Mouse (Mus musculus) hindbrain, postnatal 0 days (tissue): Measurements from ENCODE around the gene Gm28044. TPM values are rescaled to one million over a fixed set of nuclear protein-coding genes. Genes with fewer than 3 reads are reported as not detected.
"Not testable (repeated sequence)": the region's sequence is repeated elsewhere in the genome, so short reads cannot be mapped to it uniquely, and the experiment has no call there.

ENCODE experiments used
- ATAC-seq: fragments of 200-750 bp; cut with Nextera tagmentation; 2 replicates; pipeline ENCODE4 v1.8.0; 2017; ENCODE audit warnings: mild to moderate bottlenecking, moderate TSS enrichment, moderate library complexity
- DNase-seq: peaks from one replicate; pipeline ENCODE4 v3.0.0-alpha.2; 2015; ENCODE audit warnings: low spot score
- H3K27ac ChIP-seq: fragments of 300-500 bp; sonication (generic); 2 replicates; pipeline ENCODE4 v1.5.1; 2014; ENCODE audit warnings: mild to moderate bottlenecking
- H3K27me3 ChIP-seq: fragments of 300-500 bp; sonication (generic); 2 replicates; pipeline ENCODE4 v1.6.1; 2014; ENCODE audit warnings: low read length, mixed read lengths; ENCODE audit not compliant: insufficient read depth
- H3K36me3 ChIP-seq: fragments of 300-500 bp; sonication (generic); 2 replicates; pipeline ENCODE4 v1.6.1; 2014; ENCODE audit warnings: low read length, mixed read lengths; ENCODE audit not compliant: insufficient read depth
- H3K4me1 ChIP-seq: fragments of 300-500 bp; sonication (generic); 2 replicates; pipeline ENCODE4 v1.6.1; 2014; ENCODE audit warnings: antibody characterized with exemption, low read length, mixed read lengths; ENCODE audit not compliant: insufficient read depth
- H3K4me2 ChIP-seq: fragments of 300-500 bp; sonication (generic); 2 replicates; pipeline ENCODE4 v1.6.1; 2014; ENCODE audit warnings: low read depth, mild to moderate bottlenecking, low read length, moderate library complexity, mixed read lengths
- H3K4me3 ChIP-seq: fragments of 300-500 bp; sonication (generic); 2 replicates; pipeline ENCODE4 v1.5.1; 2014; ENCODE audit warnings: low read length
- H3K9ac ChIP-seq: fragments of 300-500 bp; sonication (generic); replicated peaks from 2 replicates; pipeline ENCODE4 v1.6.1; 2014; ENCODE audit warnings: mild to moderate bottlenecking, low read length, moderate library complexity, mixed read lengths
- H3K9me3 ChIP-seq: fragments of 300-500 bp; sonication (generic); 2 replicates; pipeline ENCODE4 v1.6.1; 2016; ENCODE audit warnings: low read length, mixed read lengths
- CTCF ChIP-seq: IDR thresholded peaks from 2 replicates; pipeline ENCODE4 v1.5.1; 2016; ENCODE audit warnings: antibody characterized with exemption, control low read depth, low read depth
- WGBS: fragments of 180-500 bp; shearing (Covaris S2); extraction: QIAGEN DNeasy Blood & Tissue Kit; methylation state at CpG from one replicate; pipeline ENCODE4 v1.1.7; 2014; 5-methylcytosine and 5-hydroxymethylcytosine counted together
- polyA plus RNA-seq: library from polyadenylated mRNA; unstranded; fragments of >200 nt; fragmentation: Nextera tagmentation; extraction: Ambion mirVana; gene quantifications from 2 replicates; pipeline ENCODE4 v1.2.1, GENCODE M21; 2015
- total RNA-seq: library from RNA; depleted of rRNA; stranded (reverse); fragments of >200 nt; gene quantifications from 2 replicates; pipeline ENCODE4 v1.2.3, GENCODE M21; 2014

Gm28044 gene
- total and polyA plus RNA-seq, 2 experiments from 2014 or later: 0.51 TPM; not detected in 1

DNA sequence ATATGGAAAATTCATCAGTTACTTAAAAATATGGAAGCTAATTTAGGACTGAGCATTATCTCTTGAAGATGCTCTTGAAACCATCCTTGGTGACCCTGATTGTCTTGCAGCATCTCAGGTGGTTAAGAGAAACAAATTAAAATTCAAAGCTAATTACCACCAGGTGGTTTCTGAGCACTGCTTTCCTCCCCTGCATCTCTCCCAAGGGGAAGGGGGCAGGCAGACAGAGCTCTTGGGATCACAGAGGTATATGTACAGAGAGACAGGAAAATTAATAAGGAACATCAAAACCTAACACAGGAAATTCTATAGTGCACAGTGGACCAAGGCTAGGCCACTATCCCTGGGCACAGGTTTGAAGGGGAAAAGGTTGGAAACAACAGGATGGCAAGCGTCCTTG is 27.5 kb downstream of the Gm28044 start:
- peak overlapping the region; percentile 21; the same call in 1 of the 2 replicates for H3K27ac ChIP-seq
- peak overlapping the region; percentile 48 for H3K9ac ChIP-seq
- no peaks in the 10 kb centered on the region for H3K27me3 ChIP-seq
- no peak for TF ChIP-seq CTCF
- H3K4me2 ChIP-seq: peak overlapping the region; percentile 66
- H3K36me3 ChIP-seq: no peaks in the 10 kb centered on the region
- peak; percentile 19 for ATAC-seq
- peaks cover 4% of the 10 kb centered on the region; the same call in 1 of the 2 replicates for H3K4me1 ChIP-seq
- whole genome bisulfite sequencing: 69% methylated on average over 1 of the region's 1 CpGs
- peak; percentile 7 for DNase-seq
- no peaks in the 10 kb centered on the region; the same call in 1 of the 2 replicates for H3K9me3 ChIP-seq
- H3K4me3 ChIP-seq: peak overlapping the region; percentile 51

DNA sequence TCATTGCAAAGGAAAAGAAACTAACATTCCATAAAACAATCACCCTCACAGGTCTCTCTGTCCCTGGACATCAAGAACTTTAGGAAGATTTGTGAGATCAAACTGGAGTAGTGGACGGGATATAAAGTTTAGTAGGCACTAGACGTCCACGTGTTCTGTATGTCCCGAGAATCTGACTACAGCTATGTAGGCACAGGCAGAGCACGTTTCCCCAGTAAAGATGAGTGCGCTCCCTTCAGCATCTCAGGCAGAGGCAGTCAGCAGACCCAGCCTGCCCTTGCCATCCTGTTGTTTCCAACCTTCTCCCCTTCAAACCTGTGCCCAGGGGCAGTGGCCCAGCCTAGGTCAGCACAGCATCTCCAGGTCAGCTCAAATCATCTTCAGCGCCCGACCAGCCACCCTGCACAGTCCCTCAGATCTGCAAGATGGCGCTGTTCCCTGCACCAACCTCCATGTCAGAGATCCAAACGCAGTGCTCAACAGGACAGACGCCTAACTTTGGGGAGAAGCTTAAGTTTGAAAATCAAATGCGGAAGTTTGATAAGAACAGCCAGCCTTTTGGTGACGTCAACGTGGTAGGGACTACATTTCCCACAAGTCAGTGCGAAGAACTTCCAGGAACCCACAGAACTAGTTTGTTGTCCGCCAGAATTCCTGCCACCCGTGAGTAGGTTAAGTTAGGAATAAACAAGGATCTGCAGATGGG is 28.2 kb downstream of the Gm28044 start, which contains the start of gene Zfp595:
Zfp595 (minus strand) TSS at position 552 of the 706 bp plus-strand sequence.
- Histone ChIP-seq H3K27ac (peak within 1 kb of the TSS; percentile 21; the same call in 1 of the 2 replicates), H3K9ac (peak within 1 kb of the TSS; percentile 48), H3K27me3 (no peaks in the 10 kb centered on the region), H3K9me3 (no peaks in the 10 kb centered on the region; the same call in 1 of the 2 replicates), H3K36me3 (no peaks in the 10 kb centered on the region), H3K4me1 (peaks cover 4% of the 10 kb centered on the region; the same call in 1 of the 2 replicates), H3K4me3 (peak within 1 kb of the TSS; percentile 51), H3K4me2 (peak within 1 kb of the TSS; percentile 66)
- ATAC-seq: peak; percentile 95
- peak; percentile 88 for DNase-seq
- 18% methylated on average over 17 of the region's 17 CpGs for WGBS
- TF ChIP-seq CTCF: peak; percentile 72

DNA sequence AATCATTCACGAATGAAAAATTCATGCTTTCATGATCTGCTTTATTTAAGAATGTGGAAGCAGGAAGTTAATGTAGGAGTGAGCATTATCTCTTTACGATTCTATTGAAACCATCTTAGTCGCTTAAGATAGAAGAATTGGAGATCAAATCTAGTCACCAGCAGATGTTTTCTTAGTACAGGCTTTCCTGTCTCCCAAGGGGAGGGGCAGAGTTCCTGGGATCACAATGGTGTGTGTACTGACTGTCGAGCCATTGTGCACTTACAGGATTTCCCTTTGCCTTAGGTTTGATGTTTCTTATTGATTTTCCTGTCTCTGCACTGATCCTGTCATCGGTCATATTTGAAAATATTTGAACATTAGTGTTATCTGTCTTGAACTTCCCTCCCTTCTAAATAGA is 53.6 kb downstream of the Gm28044 start:
- no peak for TF ChIP-seq CTCF
- peak; percentile 60 for ATAC-seq
- Histone ChIP-seq H3K4me1 (peaks cover 6% of the 10 kb centered on the region; the same call in 1 of the 2 replicates), H3K36me3 (no peaks in the 10 kb centered on the region), H3K4me2 (peak overlapping the region; percentile 84), H3K9me3 (no peaks in the 10 kb centered on the region), H3K27me3 (no peaks in the 10 kb centered on the region), H3K27ac (peak overlapping the region; percentile 82), H3K4me3 (peak overlapping the region; percentile 80), H3K9ac (peak overlapping the region; percentile 77; the same call in 1 of the 2 replicates)
- DNase-seq: peak; percentile 8
- 32% methylated on average over 5 of the region's 5 CpGs for WGBS

DNA sequence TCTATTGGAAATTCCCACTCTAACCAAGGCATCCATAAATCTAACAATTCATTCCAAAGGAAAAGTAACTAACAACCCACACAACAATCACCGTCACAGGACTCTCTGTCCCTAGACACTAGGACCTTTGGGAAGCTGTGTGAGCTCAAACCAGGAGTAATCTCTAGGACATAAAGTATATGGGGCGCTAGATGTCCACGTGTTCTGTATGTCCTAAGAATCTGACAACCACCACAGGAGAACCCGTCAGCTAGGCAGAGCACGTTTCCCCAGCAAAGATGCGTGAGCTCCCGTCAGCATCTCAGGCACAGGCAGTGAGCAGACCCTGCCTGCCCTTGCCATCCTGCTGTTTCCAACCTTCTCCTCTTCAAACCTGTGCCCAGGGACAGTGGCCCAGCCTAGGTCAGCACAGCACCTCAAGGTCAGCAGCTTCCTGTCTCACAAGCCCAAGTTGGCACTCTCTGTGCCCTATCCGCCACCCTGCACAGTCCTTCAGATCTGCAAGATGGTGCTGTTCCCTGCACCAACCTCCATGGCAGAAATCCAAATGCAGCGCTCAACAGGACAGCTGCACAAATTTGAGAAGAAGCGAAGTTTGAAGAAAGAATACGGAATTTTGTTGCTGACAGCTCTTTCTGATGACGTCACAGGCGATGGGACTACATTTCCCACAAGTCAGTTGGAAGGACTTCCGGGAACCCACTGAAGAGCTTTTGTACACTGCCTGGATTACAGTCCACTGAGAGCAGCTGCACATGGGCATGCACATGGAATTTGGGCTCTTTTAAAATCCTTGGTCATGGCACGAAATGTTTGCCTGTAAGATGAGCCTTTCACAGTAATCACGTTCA is 54.3 kb downstream of the Gm28044 start, which contains the start of gene Zfp457:
Zfp457 (minus strand) TSS at position 664 of the 851 bp plus-strand sequence.
- Histone ChIP-seq H3K4me3 (peak within 1 kb of the TSS; percentile 80), H3K27me3 (no peaks in the 10 kb centered on the region), H3K27ac (peak within 1 kb of the TSS; percentile 82), H3K36me3 (no peaks in the 10 kb centered on the region), H3K9ac (peak within 1 kb of the TSS; percentile 77), H3K4me2 (peak within 1 kb of the TSS; percentile 84), H3K9me3 (no peaks in the 10 kb centered on the region), H3K4me1 (peaks cover 6% of the 10 kb centered on the region; the same call in 1 of the 2 replicates)
- DNase-seq: peak; percentile 96
- peak; percentile 99 for ATAC-seq
- TF ChIP-seq CTCF: peak; percentile 32
- 8% methylated on average over 16 of the region's 16 CpGs for WGBS

DNA sequence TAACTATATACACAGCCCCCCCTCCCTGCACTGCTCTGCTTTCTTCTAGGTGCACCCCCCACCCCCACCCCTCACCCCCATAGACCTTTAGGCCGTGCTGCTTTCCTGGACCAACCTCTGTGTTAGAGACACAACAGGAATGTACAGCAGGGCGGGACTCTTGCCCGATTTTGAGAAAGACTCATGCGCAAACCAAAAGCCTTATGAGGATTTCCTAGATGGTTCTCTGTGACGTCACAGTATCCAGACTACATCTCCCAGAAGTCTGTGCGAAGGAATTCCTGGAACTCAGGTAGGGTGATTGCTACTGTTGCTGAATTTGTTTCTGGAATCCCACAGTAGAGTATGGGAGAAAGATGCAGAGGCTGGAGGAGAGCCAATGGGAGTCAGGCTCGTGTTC is 82.0 kb downstream of the Gm28044 start, which contains the start of gene Zfp458:
Zfp458 (minus strand) TSS at position 153 of the 400 bp plus-strand sequence.
- peak; percentile 42 for DNase-seq
- Histone ChIP-seq H3K9ac (no peak within 1 kb of the TSS), H3K9me3 (no peaks in the 10 kb centered on the region), H3K4me1 (no peaks in the 10 kb centered on the region), H3K4me2 (0 out of 2 replicates have a peak within 1 kb of the TSS, but pooled peaks have one; percentile 2), H3K36me3 (no peaks in the 10 kb centered on the region), H3K4me3 (no peak within 1 kb of the TSS), H3K27ac (no peak within 1 kb of the TSS), H3K27me3 (no peaks in the 10 kb centered on the region)
- ATAC-seq: peak; percentile 56; the same call in 1 of the 2 replicates
- TF ChIP-seq CTCF: no peak
- 53% methylated on average over 7 of the region's 7 CpGs for WGBS

DNA sequence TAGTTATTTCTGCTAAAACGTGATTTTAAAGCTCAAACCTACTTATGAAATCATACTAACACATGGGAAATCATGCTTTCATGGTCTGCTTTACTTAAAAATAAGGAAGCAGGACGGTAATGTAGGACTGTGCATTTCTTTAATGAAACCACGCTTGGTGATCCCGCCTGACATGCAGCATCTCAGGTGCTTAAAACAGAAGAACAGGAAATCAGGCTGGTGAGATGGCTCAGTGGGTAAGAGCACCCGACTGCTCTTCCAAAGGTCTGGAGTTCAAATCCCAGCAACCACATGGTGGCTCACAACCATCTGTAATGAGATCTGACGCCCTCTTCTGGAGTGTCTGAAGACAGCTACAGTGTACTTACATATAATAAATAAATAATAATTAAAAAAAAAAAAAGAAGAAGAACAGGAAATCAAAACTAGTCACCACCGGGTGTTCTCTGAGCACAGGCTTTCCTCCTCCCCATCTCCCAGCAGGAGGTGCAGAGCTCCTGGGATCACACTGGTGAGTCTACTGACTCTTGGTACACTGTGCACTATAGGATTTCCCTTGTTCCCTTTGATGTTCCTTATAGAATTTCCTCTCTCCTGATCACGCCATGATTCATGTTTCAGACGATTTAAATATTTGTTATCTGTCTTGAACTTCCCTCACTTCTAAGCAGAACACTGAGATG is 90.8 kb downstream of the Gm28044 start:
- not testable (repeated sequence) for H3K36me3 ChIP-seq, H3K27me3 ChIP-seq, H3K9me3 ChIP-seq, H3K4me1 ChIP-seq, DNase-seq
- Histone ChIP-seq H3K27ac (peak overlapping the region; percentile 69; the same call in 1 of the 2 replicates), H3K4me2 (peak overlapping the region; percentile 63), H3K9ac (peak overlapping the region; percentile 53), H3K4me3 (peak overlapping the region; percentile 74)
- peak; percentile 69; the same call in 1 of the 2 replicates for ATAC-seq
- WGBS: 40% methylated on average over 8 of the region's 9 CpGs
